Mouse (Mus musculus) neural tube, embryonic 11.5 days (tissue): Measurements from ENCODE around the gene Dhrs2. TPM values are rescaled to one million over a fixed set of nuclear protein-coding genes. Genes with fewer than 3 reads are reported as not detected.
A peak's percentile ranks its signal among the peaks of the same experiment; 100 is the strongest.

Experiments used
- ATAC-seq: fragments of 200-750 bp; cut with Nextera tagmentation; 2 replicates; pipeline ENCODE4 v1.8.0; 2017; ENCODE audit warnings: moderate number of reproducible peaks, mild to moderate bottlenecking, moderate TSS enrichment, moderate library complexity; ENCODE audit not compliant: insufficient read depth, low FRiP score, low TSS enrichment
- DNase-seq: peaks from one replicate; pipeline ENCODE4 v3.0.0-alpha.2; 2015; ENCODE audit warnings: low spot score
- H3K27ac ChIP-seq: fragments of 300-500 bp; sonication (generic); 2 replicates; pipeline ENCODE4 v1.5.1; 2014; ENCODE audit warnings: low read depth, mild to moderate bottlenecking, low read length
- H3K27me3 ChIP-seq: fragments of 300-500 bp; sonication (generic); 2 replicates; pipeline ENCODE4 v1.6.1; 2014; ENCODE audit warnings: mild to moderate bottlenecking, low read length, mixed read lengths; ENCODE audit not compliant: control insufficient read depth, insufficient read depth
- H3K36me3 ChIP-seq: fragments of 300-500 bp; sonication (generic); 2 replicates; pipeline ENCODE4 v1.6.1; 2014; ENCODE audit warnings: mild to moderate bottlenecking, low read length, moderate library complexity, mixed read lengths; ENCODE audit not compliant: control insufficient read depth, insufficient read depth
- H3K4me1 ChIP-seq: fragments of 300-500 bp; sonication (generic); 2 replicates; pipeline ENCODE4 v1.6.1; 2014; ENCODE audit warnings: low read length, mixed read lengths; ENCODE audit not compliant: control insufficient read depth, insufficient read depth
- H3K4me2 ChIP-seq: fragments of 300-500 bp; sonication (generic); 2 replicates; pipeline ENCODE4 v1.6.1; 2014; ENCODE audit warnings: low read depth, mild to moderate bottlenecking, moderate library complexity
- H3K4me3 ChIP-seq: fragments of 300-500 bp; sonication (generic); 2 replicates; pipeline ENCODE4 v1.5.1; 2014; ENCODE audit warnings: low read depth, low read length
- H3K9ac ChIP-seq: fragments of 300-500 bp; sonication (generic); 2 replicates; pipeline ENCODE4 v1.6.1; 2014; ENCODE audit warnings: mild to moderate bottlenecking, low read length
- H3K9me3 ChIP-seq: fragments of 300-500 bp; sonication (generic); 2 replicates; pipeline ENCODE4 v1.6.1; 2016; ENCODE audit warnings: low read length; ENCODE audit not compliant: control insufficient read depth
- WGBS: fragments of 180-500 bp; shearing (Covaris S2); extraction: QIAGEN DNeasy Blood & Tissue Kit; methylation state at CpG from one replicate; pipeline ENCODE4 v1.1.7; 2014; 5-methylcytosine and 5-hydroxymethylcytosine counted together
- polyA plus RNA-seq: library from polyadenylated mRNA; unstranded; fragments of >200 nt; fragmentation: Nextera tagmentation; extraction: Ambion mirVana; gene quantifications from 2 replicates; pipeline ENCODE4 v1.2.1, GENCODE M21; 2014

Gene Dhrs2
- polyA plus RNA-seq, 1 experiment from 2014 or later = not detected

- no peaks in the 10 kb centered on the region for H3K9me3 ChIP-seq
- H3K4me3 ChIP-seq = no peak overlapping the region
- ATAC-seq = no peak
- 47% methylated on average over 1 of the region's 1 CpGs for WGBS
- H3K4me2 ChIP-seq = no peak overlapping the region
- H3K27ac ChIP-seq = no peak overlapping the region
- H3K27me3 ChIP-seq = no peaks in the 10 kb centered on the region
- H3K4me1 ChIP-seq = no peaks in the 10 kb centered on the region
- no peak overlapping the region for H3K9ac ChIP-seq
- no peaks in the 10 kb centered on the region for H3K36me3 ChIP-seq
- no peak for DNase-seq
These were observed 1.4 kb downstream of the Dhrs2 start for GRCm38 (mm10) chr14:55223172-55223571.

GRCm38 (mm10) chr14:55234639-55235038 is 12.8 kb downstream of the Dhrs2 start:
- no peak overlapping the region for H3K4me3 ChIP-seq
- no peak overlapping the region for H3K27ac ChIP-seq
- no peaks in the 10 kb centered on the region for H3K4me1 ChIP-seq
- DNase-seq (no peak), ATAC-seq (no peak)
- no peaks in the 10 kb centered on the region for H3K9me3 ChIP-seq
- no peaks in the 10 kb centered on the region for H3K36me3 ChIP-seq
- no peaks in the 10 kb centered on the region for H3K27me3 ChIP-seq
- H3K9ac ChIP-seq = no peak overlapping the region
- H3K4me2 ChIP-seq = no peak overlapping the region
- 95% methylated on average over 11 of the region's 11 CpGs for WGBS

- H3K4me3 ChIP-seq = no peak overlapping the region
- no peaks in the 10 kb centered on the region for H3K9me3 ChIP-seq
- no peak overlapping the region for H3K27ac ChIP-seq
- no peak overlapping the region for H3K9ac ChIP-seq
- ATAC-seq = no peak
- H3K4me2 ChIP-seq = no peak overlapping the region
- WGBS = 85% methylated on average over 2 of the region's 2 CpGs
- no peaks in the 10 kb centered on the region for H3K27me3 ChIP-seq
- H3K4me1 ChIP-seq = no peaks in the 10 kb centered on the region
- DNase-seq = no peak
- no peaks in the 10 kb centered on the region for H3K36me3 ChIP-seq
These were observed 14.9 kb downstream of the Dhrs2 start for GRCm38 (mm10) chr14:55236685-55237084.

- no peaks in the 10 kb centered on the region for H3K36me3 ChIP-seq
- no peak overlapping the region for H3K27ac ChIP-seq
- no peaks in the 10 kb centered on the region for H3K27me3 ChIP-seq
- H3K4me1 ChIP-seq = no peaks in the 10 kb centered on the region
- H3K9me3 ChIP-seq = no peaks in the 10 kb centered on the region
- DNase-seq = no peak
- no peak overlapping the region for H3K4me3 ChIP-seq
- H3K4me2 ChIP-seq = no peak overlapping the region
- ATAC-seq = no peak
- H3K9ac ChIP-seq = no peak overlapping the region
- WGBS = 90% methylated on average over 1 of the region's 1 CpGs
These were observed 20.9 kb downstream of the Dhrs2 start for GRCm38 (mm10) chr14:55242664-55243063.

- Histone ChIP-seq H3K27me3 (no peaks in the 10 kb centered on the region), H3K9ac (no peak overlapping the region), H3K27ac (no peak overlapping the region), H3K9me3 (no peaks in the 10 kb centered on the region), H3K4me1 (no peaks in the 10 kb centered on the region), H3K4me3 (no peak overlapping the region), H3K36me3 (no peaks in the 10 kb centered on the region), H3K4me2 (no peak overlapping the region)
- DNase-seq (no peak), ATAC-seq (no peak)
- 48% methylated on average over 6 of the region's 6 CpGs for WGBS
These were observed 25.4 kb downstream of the Dhrs2 start for GRCm38 (mm10) chr14:55247181-55247580.

- ATAC-seq (no peak), DNase-seq (no peak)
- H3K27me3 ChIP-seq = no peaks in the 10 kb centered on the region
- H3K27ac ChIP-seq = no peak overlapping the region
- no peak overlapping the region for H3K9ac ChIP-seq
- no peak overlapping the region for H3K4me2 ChIP-seq
- WGBS = 85% methylated on average over 6 of the region's 6 CpGs
- H3K36me3 ChIP-seq = no peaks in the 10 kb centered on the region
- H3K4me1 ChIP-seq = no peaks in the 10 kb centered on the region
- no peaks in the 10 kb centered on the region for H3K9me3 ChIP-seq
- H3K4me3 ChIP-seq = no peak overlapping the region
These were observed 26.5 kb downstream of the Dhrs2 start for GRCm38 (mm10) chr14:55248284-55248683.

- DNase-seq (peak; percentile 18), ATAC-seq (no peak)
These were observed 31.8 kb downstream of the Dhrs2 start for GRCm38 (mm10) chr14:55253580-55253979.

GRCm38 (mm10) chr14:55255443-55255842 is 33.6 kb downstream of the Dhrs2 start:
- Histone ChIP-seq H3K4me3 (no peak overlapping the region), H3K9me3 (no peaks in the 10 kb centered on the region), H3K9ac (no peak overlapping the region), H3K4me2 (no peak overlapping the region), H3K36me3 (no peaks in the 10 kb centered on the region), H3K27me3 (no peaks in the 10 kb centered on the region), H3K4me1 (no peaks in the 10 kb centered on the region), H3K27ac (no peak overlapping the region)
- DNase-seq (no peak), ATAC-seq (no peak)
- WGBS = 62% methylated on average over 6 of the region's 6 CpGs

More at GRCm38 (mm10) chr14:55253580-55253979, 31.8 kb downstream of the Dhrs2 start:
- H3K27me3 ChIP-seq = no peaks in the 10 kb centered on the region
- H3K9ac ChIP-seq = no peak overlapping the region
- no peak overlapping the region for H3K27ac ChIP-seq
- no peaks in the 10 kb centered on the region for H3K9me3 ChIP-seq
- 71% methylated on average over 4 of the region's 4 CpGs for WGBS
- H3K4me3 ChIP-seq = no peak overlapping the region
- H3K4me2 ChIP-seq = no peak overlapping the region
- no peaks in the 10 kb centered on the region for H3K36me3 ChIP-seq
- H3K4me1 ChIP-seq = no peaks in the 10 kb centered on the region

- WGBS = 74% methylated on average over 3 of the region's 3 CpGs
- no peaks in the 10 kb centered on the region for H3K36me3 ChIP-seq
- H3K27ac ChIP-seq = no peak overlapping the region
- peak; percentile 39 for DNase-seq
- H3K4me1 ChIP-seq = no peaks in the 10 kb centered on the region; the same call in 1 of the 2 replicates
- no peak for ATAC-seq
- no peaks in the 10 kb centered on the region for H3K27me3 ChIP-seq
- H3K4me2 ChIP-seq = no peak overlapping the region
- H3K9me3 ChIP-seq = no peaks in the 10 kb centered on the region
- H3K4me3 ChIP-seq = no peak overlapping the region
- no peak overlapping the region for H3K9ac ChIP-seq
These were observed 49.4 kb downstream of the Dhrs2 start for GRCm38 (mm10) chr14:55271158-55271557.
